Mouse (Mus musculus) CH12.LX (cell line): Measurements from ENCODE around the gene Psmg4. TPM values are rescaled to one million over a fixed set of nuclear protein-coding genes. Genes with fewer than 3 reads are reported as not detected.

Experiments
- DNase-seq: peaks from one replicate; pipeline ENCODE4 v3.0.0-alpha.2; 2013; ENCODE audit errors: extremely low read depth
- H3K27ac ChIP-seq: 2 replicates; pipeline ENCODE4 v1.5.1; 2012; ENCODE audit warnings: low read depth, mild to moderate bottlenecking, control low read depth, moderate library complexity; ENCODE audit not compliant: insufficient read depth
- H3K27me3 ChIP-seq: replicated peaks from 2 replicates; pipeline ENCODE3; 2012; ENCODE audit warnings: inconsistent platforms
- H3K36me3 ChIP-seq, 2 experiments: replicated peaks in 1 of 2; 2 replicates each; pipeline versions ENCODE3 to v1.6.1; 2012; ENCODE audit warnings: inconsistent platforms in 1 of 2, low read length in 1 of 2, mild to moderate bottlenecking in 1 of 2, mixed read lengths in 1 of 2, moderate library complexity in 1 of 2; ENCODE audit not compliant: control insufficient read depth in 1 of 2, insufficient read depth in 1 of 2
- H3K4me1 ChIP-seq, 2 experiments: 2 replicates each; pipeline ENCODE4 v1.6.1; 2012; ENCODE audit warnings: inconsistent platforms in 1 of 2, moderate library complexity in 1 of 2; ENCODE audit not compliant: insufficient read depth in 2 of 2, control insufficient read depth in 1 of 2
- H3K4me2 ChIP-seq: 2 replicates; pipeline ENCODE4 v1.6.1; 2012; ENCODE audit warnings: low read depth, mild to moderate bottlenecking, control low read depth; ENCODE audit not compliant: poor library complexity, insufficient read depth, severe bottlenecking
- H3K4me3 ChIP-seq, 3 experiments: fragments of 150-350 bp in 1 of 3; sonication (generic) in 1 of 3; replicated peaks in 1 of 3; 2 replicates each; pipeline versions ENCODE3 to v1.5.1; 2011 to 2012; ENCODE audit warnings: low read depth in 2 of 3, low read length in 2 of 3, mild to moderate bottlenecking in 2 of 3, moderate library complexity in 2 of 3, control low read depth in 1 of 3, improper control_type of control experiment in 1 of 3, inconsistent platforms in 1 of 3, mixed read lengths in 1 of 3; ENCODE audit not compliant: poor library complexity in 1 of 3
- H3K79me2 ChIP-seq: replicated peaks from 2 replicates; pipeline ENCODE4 v1.6.1; 2012; ENCODE audit warnings: mild to moderate bottlenecking, moderate library complexity; ENCODE audit not compliant: control insufficient read depth, poor library complexity, insufficient read depth, severe bottlenecking; ENCODE audit errors: extremely low read depth
- H3K9ac ChIP-seq: 2 replicates; pipeline ENCODE4 v1.6.1; 2012; ENCODE audit warnings: low read depth, mild to moderate bottlenecking, control low read depth, moderate library complexity; ENCODE audit not compliant: insufficient read depth
- H3K9me3 ChIP-seq: replicated peaks from 2 replicates; pipeline ENCODE3; 2012; ENCODE audit warnings: low read length, inconsistent platforms, mixed read lengths
- BHLHE40 ChIP-seq: IDR thresholded peaks from 2 replicates; pipeline ENCODE4 v1.6.1; 2011; ENCODE audit warnings: mild to moderate bottlenecking, low read depth, low read length, improper control_type of control experiment
- CTCF ChIP-seq, 2 experiments: IDR thresholded peaks in 1 of 2; conservative IDR thresholded peaks in 1 of 2; 2 replicates each; pipeline ENCODE4 v1.5.1; 2011 to 2012; ENCODE audit warnings: low read depth in 2 of 2, low read length in 2 of 2, improper control_type of control experiment in 1 of 2, inconsistent platforms in 1 of 2, mild to moderate bottlenecking in 1 of 2, moderate library complexity in 1 of 2
- ELF1 ChIP-seq: IDR thresholded peaks from 2 replicates; pipeline ENCODE4 v1.6.1; 2014; ENCODE audit warnings: low read depth, mild to moderate bottlenecking, inconsistent platforms, low read length, improper control_type of control experiment
- EP300 ChIP-seq: IDR thresholded peaks from 2 replicates; pipeline ENCODE4 v1.6.1; 2011; ENCODE audit warnings: low read length, improper control_type of control experiment
- ETS1 ChIP-seq: conservative IDR thresholded peaks from 2 replicates; pipeline ENCODE4 v1.6.1; 2012; ENCODE audit warnings: low read depth, mild to moderate bottlenecking, inconsistent platforms, low read length, improper control_type of control experiment, moderate library complexity
- GABPA ChIP-seq: IDR thresholded peaks from 2 replicates; pipeline ENCODE4 v1.6.1; 2012; ENCODE audit warnings: low read depth, low read length, improper control_type of control experiment, inconsistent platforms; ENCODE audit not compliant: insufficient replicate concordance
- JUN ChIP-seq: IDR thresholded peaks from 2 replicates; pipeline ENCODE4 v1.6.1; 2011; ENCODE audit warnings: low read depth, mild to moderate bottlenecking, low read length, improper control_type of control experiment, moderate library complexity; ENCODE audit not compliant: insufficient read depth
- KAT2A ChIP-seq: IDR thresholded peaks from 2 replicates; pipeline ENCODE4 v1.6.1; 2012; ENCODE audit warnings: low read length, improper control_type of control experiment, inconsistent platforms; ENCODE audit not compliant: insufficient replicate concordance
- MAFK ChIP-seq: IDR thresholded peaks from 2 replicates; pipeline ENCODE4 v1.6.1; 2011; ENCODE audit warnings: low read length, improper control_type of control experiment; ENCODE audit not compliant: insufficient replicate concordance
- MAZ ChIP-seq: IDR thresholded peaks from 2 replicates; pipeline ENCODE4 v1.6.1; 2012; ENCODE audit warnings: low read depth, mild to moderate bottlenecking, inconsistent platforms, low read length, improper control_type of control experiment, moderate library complexity
- MYC ChIP-seq: IDR thresholded peaks from 2 replicates; pipeline ENCODE4 v1.6.1; 2011; ENCODE audit warnings: low read depth, mild to moderate bottlenecking, improper control_type of control experiment, low read length
- PAX5 ChIP-seq: IDR thresholded peaks from 2 replicates; pipeline ENCODE4 v1.6.1; 2012; ENCODE audit warnings: low read length, inconsistent platforms, mixed read lengths
- RCOR1 ChIP-seq: conservative IDR thresholded peaks from 2 replicates; pipeline ENCODE4 v1.6.1; 2012; ENCODE audit warnings: low read depth, mild to moderate bottlenecking, inconsistent platforms, low read length, improper control_type of control experiment
- SMC3 ChIP-seq: IDR thresholded peaks from 2 replicates; pipeline ENCODE4 v1.6.1; 2011; ENCODE audit warnings: low read depth, low read length, improper control_type of control experiment
- USF1 ChIP-seq: IDR thresholded peaks from 2 replicates; pipeline ENCODE4 v1.6.1; 2014; ENCODE audit warnings: low read depth, mild to moderate bottlenecking, inconsistent platforms, low read length, improper control_type of control experiment
- USF2 ChIP-seq: conservative IDR thresholded peaks from 2 replicates; pipeline ENCODE4 v1.6.1; 2011; ENCODE audit warnings: low read depth, low read length, improper control_type of control experiment
- ZC3H11A ChIP-seq: IDR thresholded peaks from 2 replicates; pipeline ENCODE4 v1.6.1; 2012; ENCODE audit warnings: low read depth, mild to moderate bottlenecking, inconsistent platforms, low read length, improper control_type of control experiment
- dilution Hi-C: fragments of 300-500 bp; cut with MboI; formaldehyde crosslinking; loops from 2 replicates; pipeline ENCODE4 v1.14.3; 2020; ENCODE audit warnings: low sequenced_read_pairs; ENCODE audit not compliant: extremely low pct_unique_long_range_greater_than_20kb, extremely low pct_ligation_motif_present
- in situ Hi-C: fragments of 300-500 bp; cut with MboI; formaldehyde crosslinking; loops from 3 replicates; pipeline ENCODE4 v1.14.3; 2019; ENCODE audit warnings: low sequenced_read_pairs, low pct_ligation_motif_present, low pct_unique_long_range_greater_than_20kb, mixed read lengths
- polyA plus RNA-seq: library from polyadenylated mRNA; unstranded; fragments of >175 nt; gene quantifications from 2 replicates; pipeline ENCODE4 v1.2.1, GENCODE M21; 2012; ENCODE audit warnings: low read depth; ENCODE audit not compliant: insufficient read length
- total RNA-seq, 2 experiments: library from RNA; depleted of rRNA; stranded (reverse); fragments of 300-350 nt in 1 of 2; fragments of >200 nt in 1 of 2; gene quantifications; 2 replicates each; pipeline ENCODE4 v1.2.3; 2012 to 2014

Psmg4 gene
- total and polyA plus RNA-seq, 3 experiments = 120 to 234 (median 194) TPM

- in situ Hi-C loops (no loop called here), dilution Hi-C loops (no loop called here)
- TF ChIP-seq USF2 = peak; percentile 44
- no peak for TF ChIP-seq KAT2A
- TF ChIP-seq BHLHE40 = peak; percentile 55; the same call in 1 of the 2 replicates
- no peak for TF ChIP-seq SMC3
- 0 out of 2 replicates have a peak, but pooled peaks have one; percentile 28 for TF ChIP-seq EP300
- 0 out of 2 replicates have a peak, but pooled peaks have one; percentile 21 for TF ChIP-seq ETS1
- TF ChIP-seq RCOR1 = no peak
- peak; percentile 62 for TF ChIP-seq USF1
- H3K4me1 ChIP-seq = peaks cover 7 to 36% of the 10 kb centered on the region in 2 experiments; a peak in 3 of 4 replicates
- no peak overlapping the region for H3K27ac ChIP-seq
- H3K9ac ChIP-seq = no peak overlapping the region
- peak; percentile 60 for DNase-seq
- no peaks in the 10 kb centered on the region for H3K9me3 ChIP-seq
- H3K4me2 ChIP-seq = peak overlapping the region; percentile 26; the same call in 1 of the 2 replicates
- no peaks in the 10 kb centered on the region for H3K79me2 ChIP-seq
- no peak overlapping the region for H3K4me3 ChIP-seq
- no peaks in the 10 kb centered on the region for H3K27me3 ChIP-seq
- peaks cover 0 to 2% of the 10 kb centered on the region in 2 experiments for H3K36me3 ChIP-seq
These were observed 43.9 kb upstream of the Psmg4 start for GRCm38 (mm10) chr13:34118816-34119215.

GRCm38 (mm10) chr13:34119406-34119805 is 43.4 kb upstream of the Psmg4 start:
- Histone ChIP-seq H3K79me2 (no peaks in the 10 kb centered on the region), H3K9ac (no peak overlapping the region), H3K27me3 (no peaks in the 10 kb centered on the region), H3K4me2 (no peak overlapping the region), H3K27ac (no peak overlapping the region), H3K4me3 (no peak overlapping the region), H3K9me3 (no peaks in the 10 kb centered on the region), H3K4me1 (peaks cover 7 to 30% of the 10 kb centered on the region in 2 experiments; a peak in 3 of 4 replicates), H3K36me3 (peaks cover 0 to 7% of the 10 kb centered on the region in 2 experiments)
- no peak for DNase-seq
- TF ChIP-seq GABPA = no peak
- in situ Hi-C loops = no loop called here
- dilution Hi-C loops = no loop called here

DNA sequence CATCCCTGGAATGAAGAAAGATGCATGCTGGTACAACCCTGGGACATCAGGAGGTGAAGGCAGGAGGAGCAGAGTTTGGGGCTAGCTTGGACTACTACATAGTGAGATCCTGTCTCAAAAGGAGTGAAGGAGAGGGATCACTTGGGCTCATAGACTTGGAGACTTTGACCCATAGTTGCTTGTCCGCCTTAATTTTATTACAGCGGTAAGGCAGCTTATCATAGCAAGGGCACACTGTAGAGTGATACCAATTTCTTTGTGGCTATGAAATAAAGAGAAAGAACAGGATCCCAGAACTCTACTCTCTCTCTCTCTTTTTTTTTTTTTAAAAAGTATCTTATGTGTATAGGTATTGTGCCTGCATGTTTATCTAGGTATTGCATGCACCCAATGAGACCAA is 42.2 kb upstream of the Psmg4 start:
- in situ Hi-C loops = no loop called here
- dilution Hi-C loops = no loop called here

More for the DNA sequence above, 42.2 kb upstream of the Psmg4 start:
- no peak overlapping the region for H3K9ac ChIP-seq
- peaks cover 0 to 15% of the 10 kb centered on the region in 2 experiments for H3K36me3 ChIP-seq
- no peak overlapping the region for H3K27ac ChIP-seq
- TF ChIP-seq ZC3H11A (no peak), USF2 (no peak), MAZ (no peak), MYC (no peak), PAX5 (no peak), JUN (no peak), CTCF (conservative IDR thresholded peaks at IDR 0.05 in 1 of 2, IDR thresholded peaks at IDR 0.05 in 1 of 2; ENCODE audit: low read depth in 2 of 2, low read length in 2 of 2) (no peak), ELF1 (no peak), MAFK (no peak), GABPA (no peak)
- H3K4me3 ChIP-seq = no peak overlapping the region
- H3K27me3 ChIP-seq = no peaks in the 10 kb centered on the region
- peaks cover 7 to 26% of the 10 kb centered on the region in 2 experiments; a peak in 3 of 4 replicates for H3K4me1 ChIP-seq
- no peak overlapping the region for H3K4me2 ChIP-seq
- no peaks in the 10 kb centered on the region for H3K79me2 ChIP-seq
- H3K9me3 ChIP-seq = no peaks in the 10 kb centered on the region
- no peak for DNase-seq
